Mouse (Mus musculus) midbrain, embryonic 16.5 days (tissue): ENCODE results near the gene Dcp1b. TPM values are rescaled to one million over a fixed set of nuclear protein-coding genes. Genes with fewer than 3 reads are reported as not detected.

Experiments
- ATAC-seq: fragments of 200-750 bp; cut with Nextera tagmentation; 2 replicates; pipeline ENCODE4 v1.8.0; 2017; ENCODE audit warnings: moderate TSS enrichment
- H3K27ac ChIP-seq: fragments of 300-500 bp; sonication (generic); 2 replicates; pipeline ENCODE4 v1.5.1; 2014; ENCODE audit warnings: mild to moderate bottlenecking, low read length, mixed read lengths
- H3K27me3 ChIP-seq: fragments of 300-500 bp; sonication (generic); 2 replicates; pipeline ENCODE4 v1.6.1; 2014; ENCODE audit warnings: low read depth, low read length, mixed read lengths; ENCODE audit not compliant: control insufficient read depth, insufficient read depth
- H3K36me3 ChIP-seq: fragments of 300-500 bp; sonication (generic); 2 replicates; pipeline ENCODE4 v1.6.1; 2014; ENCODE audit warnings: mild to moderate bottlenecking, low read length, moderate library complexity, mixed read lengths; ENCODE audit not compliant: control insufficient read depth, insufficient read depth
- H3K4me1 ChIP-seq: fragments of 300-500 bp; sonication (generic); 2 replicates; pipeline ENCODE4 v1.6.1; 2014; ENCODE audit warnings: mild to moderate bottlenecking, low read length, mixed read lengths; ENCODE audit not compliant: control insufficient read depth, insufficient read depth
- H3K4me2 ChIP-seq: fragments of 300-500 bp; sonication (generic); 2 replicates; pipeline ENCODE4 v1.6.1; 2014; ENCODE audit warnings: mild to moderate bottlenecking, low read length, mixed read lengths
- H3K4me3 ChIP-seq: fragments of 300-500 bp; sonication (generic); 2 replicates; pipeline ENCODE4 v1.5.1; 2014; ENCODE audit warnings: low read depth, mild to moderate bottlenecking, low read length, moderate library complexity, mixed read lengths
- H3K9ac ChIP-seq: fragments of 300-500 bp; sonication (generic); 2 replicates; pipeline ENCODE4 v1.6.1; 2014; ENCODE audit warnings: low read depth, low read length, mixed read lengths
- H3K9me3 ChIP-seq: fragments of 300-500 bp; sonication (generic); replicated peaks from 2 replicates; pipeline ENCODE4 v1.6.1; 2014; ENCODE audit warnings: mild to moderate bottlenecking, low read length, mixed read lengths; ENCODE audit not compliant: control insufficient read depth, poor library complexity, severe bottlenecking
- WGBS: fragments of 180-500 bp; shearing (Covaris S2); extraction: QIAGEN DNeasy Blood & Tissue Kit; methylation state at CpG from one replicate; pipeline ENCODE4 v1.1.7; 2014; 5-methylcytosine and 5-hydroxymethylcytosine counted together
- polyA plus RNA-seq: library from polyadenylated mRNA; unstranded; fragments of >200 nt; fragmentation: Nextera tagmentation; extraction: Ambion mirVana; gene quantifications from 2 replicates; pipeline ENCODE4 v1.2.1, GENCODE M21; 2015

Dcp1b gene
- polyA plus RNA-seq, 1 experiment from 2014 or later, result 13.4 TPM

DNA sequence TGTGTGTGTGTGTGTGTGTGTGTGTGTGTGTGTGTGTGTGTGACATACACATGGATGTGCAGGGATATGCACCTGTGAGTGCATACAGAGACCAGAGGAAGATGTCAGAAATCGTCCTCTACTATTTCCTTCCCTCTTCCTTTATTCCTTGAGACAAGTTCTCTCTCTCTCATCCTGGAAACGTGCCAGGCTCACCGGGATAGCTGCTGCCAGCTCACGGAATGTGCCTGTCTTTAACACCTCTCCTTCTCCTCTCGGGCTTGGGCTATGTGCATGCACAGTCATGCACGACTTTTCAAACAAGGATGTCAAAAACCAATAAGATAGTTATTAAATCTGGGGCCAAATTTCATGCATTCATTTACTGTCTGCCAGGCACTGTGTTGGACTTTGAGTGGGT is 12.6 kb downstream of the Dcp1b start:
- no peaks in the 10 kb centered on the region for H3K27me3 ChIP-seq
- WGBS, result 64% methylated on average over 6 of the region's 6 CpGs
- no peak overlapping the region for H3K4me3 ChIP-seq
- H3K9ac ChIP-seq, result no peak overlapping the region
- H3K27ac ChIP-seq, result no peak overlapping the region
- ATAC-seq, result no peak
- H3K9me3 ChIP-seq, result no peaks in the 10 kb centered on the region
- no peaks in the 10 kb centered on the region for H3K4me1 ChIP-seq
- no peak overlapping the region for H3K4me2 ChIP-seq
- peaks cover 5% of the 10 kb centered on the region; the same call in 1 of the 2 replicates for H3K36me3 ChIP-seq

DNA sequence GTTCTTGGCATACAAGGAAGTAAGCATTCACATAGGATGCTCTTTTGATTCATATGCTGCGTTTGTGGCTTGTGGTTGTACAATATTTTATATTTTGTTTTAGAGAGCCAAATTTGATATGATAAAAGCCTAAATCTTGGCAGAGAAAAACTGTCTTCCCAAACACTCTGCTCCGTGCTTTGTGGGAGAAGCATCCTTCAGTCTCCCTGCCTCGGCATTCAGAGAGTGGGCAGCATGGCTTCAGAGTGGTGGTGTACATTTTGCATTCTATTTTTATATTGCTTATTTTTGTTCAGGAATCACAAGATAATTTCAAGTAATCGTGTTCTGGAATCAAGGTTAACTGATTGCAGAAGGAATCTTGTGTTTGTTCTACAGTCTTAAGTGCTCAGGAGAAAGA is 16.4 kb downstream of the Dcp1b start:
- Histone ChIP-seq H3K36me3 (no peaks in the 10 kb centered on the region; the same call in none of the 2 replicates), H3K27me3 (no peaks in the 10 kb centered on the region), H3K4me1 (no peaks in the 10 kb centered on the region), H3K4me2 (no peak overlapping the region), H3K9ac (no peak overlapping the region), H3K4me3 (no peak overlapping the region), H3K9me3 (no peaks in the 10 kb centered on the region), H3K27ac (no peak overlapping the region)
- no peak for ATAC-seq
- 93% methylated on average over 4 of the region's 4 CpGs for WGBS

DNA sequence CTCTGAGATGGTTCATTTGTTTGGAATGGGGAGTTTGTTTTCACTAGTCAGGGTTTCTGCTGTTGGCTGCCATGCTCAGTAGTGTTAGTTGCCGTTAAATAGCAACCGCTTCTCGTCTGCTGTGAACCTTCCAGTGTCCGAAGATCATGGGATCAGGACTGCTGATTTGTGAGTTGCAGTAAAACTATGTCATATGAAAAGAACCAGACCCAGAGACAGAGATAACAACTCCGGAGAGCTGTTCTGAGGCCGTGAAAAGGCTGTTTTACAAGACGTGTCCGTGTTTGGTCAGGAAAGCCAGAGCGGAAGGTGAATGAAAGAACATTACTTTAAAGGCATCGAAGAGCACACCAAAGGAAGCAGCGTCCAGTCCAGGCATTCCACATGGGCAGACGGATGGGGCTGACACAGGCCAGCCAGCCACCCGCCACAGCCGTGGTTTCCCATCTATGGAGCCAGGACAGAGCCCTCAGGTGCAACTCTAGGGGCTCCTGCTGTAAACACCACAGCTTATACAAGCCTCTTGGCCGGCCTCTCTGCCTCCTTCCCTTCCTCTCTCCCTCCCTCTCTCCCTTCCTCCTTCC is 18.6 kb downstream of the Dcp1b start:
- Histone ChIP-seq H3K4me1 (0 out of 2 replicates have a peak, but pooled peaks cover 1% of the 10 kb centered on the region), H3K36me3 (no peaks in the 10 kb centered on the region; the same call in none of the 2 replicates), H3K9ac (no peak overlapping the region), H3K4me2 (no peak overlapping the region), H3K27ac (no peak overlapping the region), H3K27me3 (no peaks in the 10 kb centered on the region), H3K4me3 (no peak overlapping the region), H3K9me3 (no peaks in the 10 kb centered on the region)
- ATAC-seq, result no peak
- WGBS, result 94% methylated on average over 14 of the region's 15 CpGs

DNA sequence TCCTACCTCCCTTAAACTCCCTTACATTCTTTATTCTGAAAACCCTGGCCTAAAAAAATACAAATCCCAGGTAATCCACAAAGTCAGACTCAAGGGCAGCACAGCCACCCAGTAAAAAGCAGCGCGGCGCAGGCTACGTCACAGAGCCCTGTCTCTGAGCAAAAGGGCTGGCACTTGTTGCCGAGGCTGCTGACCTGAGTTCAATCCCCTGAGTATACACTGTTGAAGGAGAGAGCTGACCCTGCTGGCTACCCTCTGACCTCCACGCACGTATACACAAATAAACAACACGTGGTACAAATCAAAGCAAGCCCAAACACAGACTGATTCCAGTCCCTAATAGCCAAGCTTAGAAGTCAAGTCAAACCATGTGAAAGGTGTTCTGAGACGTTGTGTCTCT is 19.1 kb downstream of the Dcp1b start:
- H3K4me3 ChIP-seq, result no peak overlapping the region
- no peaks in the 10 kb centered on the region for H3K9me3 ChIP-seq
- no peak for ATAC-seq
- H3K4me2 ChIP-seq, result no peak overlapping the region
- H3K4me1 ChIP-seq, result peaks cover 4% of the 10 kb centered on the region
- H3K36me3 ChIP-seq, result no peaks in the 10 kb centered on the region; the same call in none of the 2 replicates
- no peak overlapping the region for H3K27ac ChIP-seq
- H3K27me3 ChIP-seq, result no peaks in the 10 kb centered on the region
- WGBS, result 91% methylated on average over 9 of the region's 9 CpGs
- no peak overlapping the region for H3K9ac ChIP-seq

DNA sequence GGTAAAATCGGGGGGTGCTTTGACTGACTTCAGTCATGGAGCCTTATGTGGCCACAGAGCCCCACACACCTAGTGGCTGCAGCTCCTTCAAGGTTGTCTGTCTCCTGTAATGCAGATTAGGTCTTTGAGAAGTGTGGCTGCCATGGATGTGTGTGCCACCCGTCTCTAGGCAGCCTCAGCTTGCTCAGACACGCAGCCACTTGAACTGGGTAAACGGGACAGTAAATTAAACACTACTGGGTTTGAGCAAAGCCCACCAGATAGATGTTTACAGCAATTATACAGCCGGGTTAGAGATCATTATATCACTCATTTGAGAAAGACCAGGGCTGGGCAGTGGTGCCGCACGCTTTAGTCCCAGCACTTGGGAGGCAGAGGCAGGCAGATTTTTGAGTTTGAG is 19.5 kb downstream of the Dcp1b start:
- H3K4me1 ChIP-seq, result peaks cover 8% of the 10 kb centered on the region
- no peaks in the 10 kb centered on the region for H3K27me3 ChIP-seq
- H3K9ac ChIP-seq, result no peak overlapping the region
- H3K4me3 ChIP-seq, result no peak overlapping the region
- H3K36me3 ChIP-seq, result no peaks in the 10 kb centered on the region; the same call in none of the 2 replicates
- H3K4me2 ChIP-seq, result no peak overlapping the region
- WGBS, result 91% methylated on average over 7 of the region's 7 CpGs
- no peak overlapping the region for H3K27ac ChIP-seq
- no peaks in the 10 kb centered on the region for H3K9me3 ChIP-seq
- no peak for ATAC-seq

DNA sequence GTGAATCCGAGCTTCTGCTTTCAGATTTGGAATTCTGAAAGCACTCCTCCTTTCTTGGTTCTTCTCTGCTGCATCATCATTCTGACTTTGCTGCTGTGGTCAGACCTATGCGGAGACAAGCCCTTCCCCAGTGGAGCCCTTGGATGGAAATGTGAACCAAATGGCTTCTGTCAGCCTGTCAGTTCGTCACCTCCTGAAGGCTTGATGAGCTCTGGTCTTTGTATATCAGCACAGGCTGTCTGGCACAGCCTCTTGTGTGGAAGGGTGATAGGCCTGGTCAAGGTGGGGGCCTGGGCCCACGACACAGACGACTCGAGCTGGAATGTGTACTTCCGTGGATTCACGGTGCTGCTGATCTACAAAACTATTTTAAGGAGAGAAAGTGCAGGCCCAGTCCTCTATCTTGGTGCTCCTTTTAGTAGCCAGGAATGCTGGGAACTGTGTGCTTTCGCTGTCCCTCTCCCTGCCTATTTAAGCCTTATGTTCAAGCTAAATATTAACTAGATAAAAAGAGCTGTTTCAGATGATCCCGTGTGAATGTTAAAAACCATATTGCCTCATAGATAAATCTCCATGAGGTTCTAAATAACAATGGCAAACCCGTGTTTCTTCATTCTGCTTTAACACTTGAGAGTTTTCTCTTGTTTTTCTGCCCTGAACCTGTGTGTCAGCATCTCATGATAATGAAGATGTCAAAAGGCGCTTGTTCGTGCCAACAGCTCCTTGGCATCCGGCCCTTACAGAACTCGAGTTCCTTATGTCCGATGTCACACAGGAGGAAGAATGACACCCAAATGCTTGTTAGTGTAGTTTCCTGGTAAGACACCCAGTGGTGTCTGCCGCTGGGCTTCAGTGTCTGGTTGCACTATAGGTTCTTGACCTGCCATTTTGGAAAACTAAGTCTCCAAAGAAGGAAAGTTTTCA is 21.6 kb downstream of the Dcp1b start, which contains the start of gene Cacna1c:
Gene Cacna1c, minus strand, starts transcription at position 37 of the 924 bp plus-strand sequence.
- Histone ChIP-seq H3K36me3 (peaks cover 5% of the 10 kb centered on the region), H3K27ac (no peak within 1 kb of the TSS), H3K9me3 (no peaks in the 10 kb centered on the region), H3K4me2 (no peak within 1 kb of the TSS), H3K4me1 (peaks cover 9% of the 10 kb centered on the region), H3K4me3 (no peak within 1 kb of the TSS), H3K27me3 (no peaks in the 10 kb centered on the region), H3K9ac (no peak within 1 kb of the TSS)
- no peak for ATAC-seq
- 80% methylated on average over 17 of the region's 17 CpGs for WGBS

DNA sequence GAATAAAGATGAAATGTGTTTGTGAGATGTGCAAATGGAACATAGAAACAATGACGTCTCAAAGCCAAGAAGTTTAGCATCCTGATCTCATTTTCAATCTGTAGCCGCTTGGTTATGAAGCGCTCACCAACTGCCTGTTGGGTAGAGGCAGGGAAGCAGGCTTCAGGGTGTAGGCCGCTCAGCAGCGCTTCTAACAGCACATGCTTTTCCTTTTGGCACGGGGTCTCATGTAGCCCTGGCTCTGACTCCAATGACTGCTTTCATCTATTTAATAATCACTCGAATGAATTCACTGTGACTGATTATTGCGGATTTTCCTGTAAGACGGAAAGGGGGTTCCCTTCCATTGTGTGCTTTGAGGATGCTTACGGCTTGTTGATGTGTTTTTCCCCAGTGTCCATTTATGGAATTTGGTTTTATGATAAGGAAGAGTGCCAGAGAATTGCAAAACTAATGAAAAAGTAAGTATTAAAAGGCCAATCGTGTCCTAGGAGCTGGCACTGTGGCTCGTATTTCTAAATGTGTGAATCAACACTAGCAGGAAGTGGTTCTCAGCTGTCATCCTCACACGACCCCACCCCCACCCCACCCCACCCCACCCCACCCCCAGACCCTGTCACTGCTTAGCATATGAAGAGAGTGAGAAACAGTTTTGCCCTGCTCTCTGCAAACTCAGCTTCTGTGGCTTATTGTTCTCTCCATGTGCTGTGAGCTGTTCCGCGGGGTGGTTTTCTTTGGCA is 23.7 kb downstream of the Dcp1b start:
- Histone ChIP-seq H3K4me2 (no peak overlapping the region), H3K27me3 (no peaks in the 10 kb centered on the region), H3K4me1 (peaks cover 9% of the 10 kb centered on the region), H3K9me3 (no peaks in the 10 kb centered on the region), H3K4me3 (no peak overlapping the region), H3K27ac (no peak overlapping the region), H3K9ac (no peak overlapping the region), H3K36me3 (peaks cover 8% of the 10 kb centered on the region)
- WGBS, result 24% methylated on average over 15 of the region's 15 CpGs
- no peak for ATAC-seq

DNA sequence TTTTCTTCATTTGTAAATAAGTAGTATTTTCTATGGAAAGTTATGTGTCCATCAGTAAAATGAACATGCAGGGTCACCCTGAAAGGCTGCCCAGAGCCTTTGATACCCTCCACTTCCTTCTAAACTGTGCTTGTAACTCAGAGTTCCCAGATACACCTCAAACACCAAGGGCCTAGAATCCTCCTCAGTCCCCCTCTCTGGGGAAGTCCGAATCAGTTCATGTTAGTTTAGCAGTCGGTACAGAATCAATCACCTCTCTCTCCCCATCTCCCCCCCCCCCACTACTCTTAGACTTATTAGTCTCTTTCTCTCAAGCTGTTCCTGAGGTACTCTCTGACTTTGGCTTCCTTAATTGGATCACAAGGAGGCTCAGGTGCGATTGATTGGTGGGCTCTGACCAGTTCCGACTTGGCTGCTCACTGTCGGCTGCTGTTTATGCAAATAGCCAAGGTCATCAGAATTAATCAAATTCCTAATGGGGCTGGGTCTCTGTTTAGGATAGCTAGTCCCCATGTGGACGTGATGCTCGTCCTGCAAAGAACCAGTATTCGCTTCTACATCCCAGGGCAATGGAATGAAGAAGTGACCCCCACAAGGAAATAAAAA is 24.3 kb downstream of the Dcp1b start:
- no peak for ATAC-seq
- no peak overlapping the region for H3K4me3 ChIP-seq

More for the DNA sequence above, 24.3 kb downstream of the Dcp1b start:
- WGBS, result 22% methylated on average over 8 of the region's 8 CpGs
- Histone ChIP-seq H3K4me2 (no peak overlapping the region), H3K36me3 (peaks cover 11% of the 10 kb centered on the region), H3K4me1 (peaks cover 9% of the 10 kb centered on the region), H3K9me3 (no peaks in the 10 kb centered on the region), H3K27me3 (no peaks in the 10 kb centered on the region), H3K9ac (no peak overlapping the region), H3K27ac (no peak overlapping the region)
